Mouse (Mus musculus) liver, embryonic 14.5 days (tissue): ENCODE data around the gene Mink1. TPM values are rescaled to one million over a fixed set of nuclear protein-coding genes. Genes with fewer than 3 reads are reported as not detected.

Experiments used
- ATAC-seq: fragments of 200-750 bp; cut with Nextera tagmentation; 2 replicates; pipeline ENCODE4 v1.8.0; 2017; ENCODE audit warnings: moderate number of reproducible peaks, mild to moderate bottlenecking, moderate library complexity; ENCODE audit not compliant: insufficient read depth
- DNase-seq, 3 experiments: peaks; one replicate each; pipeline ENCODE4 v3.0.0-alpha.2; 2012 to 2013; ENCODE audit warnings: low read depth in 3 of 3, low spot score in 3 of 3
- H3K27ac ChIP-seq: fragments of 300-500 bp; sonication (generic); 2 replicates; pipeline ENCODE4 v1.5.1; 2014; ENCODE audit warnings: moderate library complexity, mild to moderate bottlenecking, control low read depth, inconsistent platforms
- H3K27me3 ChIP-seq: fragments of 300-500 bp; sonication (generic); 2 replicates; pipeline ENCODE4 v1.6.1; 2014; ENCODE audit warnings: mild to moderate bottlenecking, low read length, moderate library complexity; ENCODE audit not compliant: control insufficient read depth, insufficient read depth
- H3K36me3 ChIP-seq: fragments of 300-500 bp; sonication (generic); replicated peaks from 2 replicates; pipeline ENCODE4 v1.6.1; 2014; ENCODE audit warnings: low read depth; ENCODE audit not compliant: control insufficient read depth, insufficient read depth
- H3K4me1 ChIP-seq, 2 experiments: fragments of 200-500 bp in 1 of 2; fragments of 300-500 bp in 1 of 2; sonication (generic) in 1 of 2; replicated peaks; 2 replicates each; pipeline ENCODE4 v1.6.1; 2012 to 2014; ENCODE audit warnings: antibody characterized with exemption in 1 of 2, inconsistent platforms in 1 of 2, low read length in 1 of 2; ENCODE audit not compliant: control insufficient read depth in 2 of 2, insufficient read depth in 2 of 2
- H3K4me2 ChIP-seq: fragments of 300-500 bp; sonication (generic); 2 replicates; pipeline ENCODE4 v1.6.1; 2014; ENCODE audit warnings: low read depth, mild to moderate bottlenecking, control low read depth, moderate library complexity
- H3K4me3 ChIP-seq, 2 experiments: fragments of 200-500 bp in 1 of 2; fragments of 300-500 bp in 1 of 2; sonication (generic) in 1 of 2; 2 replicates each; pipeline ENCODE4 v1.5.1; 2012 to 2014; ENCODE audit warnings: low read depth in 2 of 2, low read length in 2 of 2, mild to moderate bottlenecking in 2 of 2, control low read depth in 1 of 2, inconsistent platforms in 1 of 2, moderate library complexity in 1 of 2; ENCODE audit not compliant: insufficient read depth in 1 of 2
- H3K9ac ChIP-seq: fragments of 300-500 bp; sonication (generic); replicated peaks from 2 replicates; pipeline ENCODE4 v1.6.1; 2014; ENCODE audit warnings: mild to moderate bottlenecking, control low read depth, moderate library complexity
- H3K9me3 ChIP-seq: fragments of 300-500 bp; sonication (generic); 2 replicates; pipeline ENCODE4 v1.6.1; 2016; ENCODE audit warnings: low read length, mixed read lengths; ENCODE audit not compliant: control insufficient read depth
- CTCF ChIP-seq: IDR thresholded peaks from 2 replicates; pipeline ENCODE4 v1.5.1; 2016; ENCODE audit warnings: antibody characterized with exemption, low read depth, control low read depth
- EP300 ChIP-seq: IDR thresholded peaks from 2 replicates; pipeline ENCODE4 v1.6.1; 2016; ENCODE audit warnings: antibody characterized with exemption, low read depth
- WGBS: fragments of 180-500 bp; shearing (Covaris S2); extraction: QIAGEN DNeasy Blood & Tissue Kit; methylation state at CpG from one replicate; pipeline ENCODE4 v1.1.7; 2014; ENCODE audit not compliant: insufficient replicate concordance; 5-methylcytosine and 5-hydroxymethylcytosine counted together
- polyA plus RNA-seq, 2 experiments: library from polyadenylated mRNA; depleted of rRNA in 1 of 2; stranded (reverse) in 1 of 2; unstranded in 1 of 2; fragments of >200 nt; fragmentation: Nextera tagmentation in 1 of 2; extraction: Ambion mirVana in 1 of 2; gene quantifications; 2 replicates each; pipeline versions ENCODE4 v1.2.1 to v1.2.3; 2012 to 2014

The Mink1 gene
- polyA plus RNA-seq, 2 experiments = 3.7 to 14.1 TPM

- ATAC-seq (no peak), DNase-seq (no peak)
- Histone ChIP-seq H3K9me3 (no peaks in the 10 kb centered on the region), H3K4me3 (no peak overlapping the region), H3K4me2 (no peak overlapping the region), H3K27me3 (no peaks in the 10 kb centered on the region), H3K4me1 (peaks cover 0 to 10% of the 10 kb centered on the region in 2 experiments; a peak in 2 of 4 replicates), H3K9ac (no peak overlapping the region), H3K27ac (no peak overlapping the region), H3K36me3 (no peaks in the 10 kb centered on the region)
- 67% methylated on average over 7 of the region's 7 CpGs for WGBS
- TF ChIP-seq CTCF (no peak), EP300 (no peak)
Observed at GRCm38 (mm10) chr11:70585457-70585856, 22.8 kb downstream of the Mink1 start.

DNA sequence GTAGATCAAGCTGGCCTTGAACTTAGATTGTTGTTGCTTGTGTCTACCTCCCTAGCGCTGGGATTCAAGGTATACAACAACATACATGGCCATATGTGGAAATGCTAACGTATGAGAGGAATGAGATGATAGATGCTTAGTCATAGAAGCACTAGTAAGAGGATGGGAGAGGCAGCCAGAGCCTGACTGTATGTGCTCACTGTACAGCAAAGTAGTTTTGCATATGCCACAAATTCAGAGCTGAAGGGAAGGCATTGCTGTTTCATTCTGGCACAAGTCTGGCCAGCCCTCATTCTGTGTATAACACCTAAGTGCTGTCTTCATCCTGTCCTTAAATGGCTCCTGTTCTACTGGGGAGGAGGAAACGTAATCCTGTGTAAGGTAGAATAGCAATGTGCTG, 23.6 kb downstream of the Mink1 start:
- WGBS = 63% methylated on average over 3 of the region's 3 CpGs
- Histone ChIP-seq H3K9me3 (no peaks in the 10 kb centered on the region), H3K4me2 (no peak overlapping the region), H3K27ac (no peak overlapping the region), H3K9ac (no peak overlapping the region), H3K4me1 (peaks cover 0 to 10% of the 10 kb centered on the region in 2 experiments; a peak in 2 of 4 replicates), H3K36me3 (no peaks in the 10 kb centered on the region), H3K27me3 (no peaks in the 10 kb centered on the region), H3K4me3 (no peak overlapping the region)
- DNase-seq = no peak
- TF ChIP-seq CTCF = no peak
- no peak for ATAC-seq

DNA sequence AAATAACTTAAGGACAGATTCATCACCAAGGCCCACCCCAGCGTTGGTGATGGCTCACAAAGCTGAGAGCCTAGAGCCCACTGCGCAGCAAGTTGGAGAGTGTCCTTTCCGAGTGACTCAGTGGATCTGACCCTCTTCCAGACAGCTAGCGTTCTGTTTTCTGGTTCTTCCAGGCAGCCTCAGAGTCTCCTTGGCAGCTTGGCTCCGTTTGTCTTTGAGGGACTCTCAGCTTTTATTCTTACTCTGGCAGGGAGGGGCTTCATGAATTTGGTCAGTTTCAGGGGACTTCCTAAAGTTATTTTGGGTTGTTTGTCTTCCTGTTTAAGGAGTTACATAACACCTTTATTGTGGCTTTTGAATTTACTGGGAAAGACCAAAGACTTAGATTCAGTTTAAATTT, 24.3 kb downstream of the Mink1 start:
- WGBS = 46% methylated on average over 5 of the region's 5 CpGs
- H3K4me3 ChIP-seq = no peak overlapping the region
- peaks cover 0 to 12% of the 10 kb centered on the region in 2 experiments; a peak in 2 of 4 replicates for H3K4me1 ChIP-seq
- H3K36me3 ChIP-seq = no peaks in the 10 kb centered on the region
- ATAC-seq = no peak
- H3K27me3 ChIP-seq = no peaks in the 10 kb centered on the region
- H3K4me2 ChIP-seq = no peak overlapping the region
- DNase-seq = no peak
- H3K27ac ChIP-seq = no peak overlapping the region
- H3K9ac ChIP-seq = no peak overlapping the region
- TF ChIP-seq CTCF (no peak), EP300 (no peak)
- H3K9me3 ChIP-seq = no peaks in the 10 kb centered on the region

GRCm38 (mm10) chr11:70591733-70592132, 29.1 kb downstream of the Mink1 start:
- no peaks in the 10 kb centered on the region for H3K9me3 ChIP-seq
- 32% methylated on average over 1 of the region's 1 CpGs for WGBS

GRCm38 (mm10) chr11:70594253-70594989, 31.7 kb downstream of the Mink1 start:
- no peak overlapping the region for H3K27ac ChIP-seq
- DNase-seq = no peak
- H3K4me1 ChIP-seq = peaks cover 0 to 19% of the 10 kb centered on the region in 2 experiments; a peak in 2 of 4 replicates
- TF ChIP-seq EP300 = no peak
- TF ChIP-seq CTCF = no peak
- 45% methylated on average over 15 of the region's 15 CpGs for WGBS
- H3K9ac ChIP-seq = no peak overlapping the region
- no peaks in the 10 kb centered on the region for H3K36me3 ChIP-seq
- ATAC-seq = no peak
- H3K4me3 ChIP-seq = no peak overlapping the region
- H3K9me3 ChIP-seq = no peaks in the 10 kb centered on the region
- no peak overlapping the region for H3K4me2 ChIP-seq
- no peaks in the 10 kb centered on the region for H3K27me3 ChIP-seq

More at GRCm38 (mm10) chr11:70591733-70592132, 29.1 kb downstream of the Mink1 start:
- DNase-seq (no peak), ATAC-seq (no peak)
- Histone ChIP-seq H3K4me3 (no peak overlapping the region), H3K27ac (no peak overlapping the region), H3K27me3 (no peaks in the 10 kb centered on the region), H3K4me1 (peaks cover 0 to 14% of the 10 kb centered on the region in 2 experiments; a peak in 2 of 4 replicates), H3K36me3 (no peaks in the 10 kb centered on the region), H3K4me2 (no peak overlapping the region), H3K9ac (no peak overlapping the region)
- TF ChIP-seq EP300 (no peak), CTCF (no peak)
